Mouse (Mus musculus) thymus, postnatal 0 days (tissue): ENCODE measurements around the gene Zfp266. TPM values are rescaled to one million over a fixed set of nuclear protein-coding genes. Genes with fewer than 3 reads are reported as not detected.

Experiments
- DNase-seq: peaks from one replicate; pipeline ENCODE4 v3.0.0-alpha.2; 2015; ENCODE audit warnings: low spot score
- polyA plus RNA-seq: library from polyadenylated mRNA; unstranded; fragments of >200 nt; fragmentation: Nextera tagmentation; extraction: Ambion mirVana; gene quantifications from 2 replicates; pipeline ENCODE4 v1.2.1, GENCODE M21; 2015

Zfp266 gene
- polyA plus RNA-seq, 1 experiment from 2014 or later, result 69.8 TPM

DNA sequence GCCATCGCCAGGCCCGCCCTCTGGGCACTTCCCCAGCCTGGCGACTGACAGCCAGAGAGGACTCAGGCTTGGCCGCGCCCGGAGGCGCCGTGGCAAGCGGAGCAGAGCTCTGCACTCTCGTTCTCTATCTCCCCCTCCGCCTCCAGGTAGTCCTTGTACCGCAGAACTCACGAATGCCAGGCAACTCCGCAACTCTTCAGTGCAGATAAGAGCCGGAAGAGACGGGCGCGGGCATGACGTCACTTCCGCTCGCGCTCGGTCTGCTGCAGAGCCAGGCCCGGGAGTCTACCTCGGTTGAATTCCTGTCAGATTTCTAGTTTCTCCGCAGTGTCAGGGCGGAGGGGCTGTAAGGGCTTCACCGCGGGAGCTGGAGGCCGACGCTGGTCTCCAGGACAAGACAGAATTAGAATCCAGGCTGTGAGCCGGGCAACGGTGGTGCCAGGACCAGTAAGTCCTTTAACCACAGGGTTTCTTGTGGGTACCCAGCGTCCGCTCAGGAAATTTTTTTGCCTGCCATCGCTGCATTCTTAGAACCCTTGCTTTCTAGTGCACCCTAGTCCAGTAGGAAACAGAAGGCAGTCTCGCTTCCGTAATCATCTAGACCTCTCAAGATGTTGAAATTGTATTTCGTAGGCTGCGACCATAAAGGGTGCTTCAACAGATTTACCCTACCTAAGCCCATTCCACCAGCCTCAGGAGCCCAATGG lies 28.5 kb downstream of the Zfp266 start, which contains the start of gene Zfp426:
Gene Zfp426, minus strand, starts transcription at position 220 of the 707 bp plus-strand sequence.
- peak; percentile 95 for DNase-seq

DNA sequence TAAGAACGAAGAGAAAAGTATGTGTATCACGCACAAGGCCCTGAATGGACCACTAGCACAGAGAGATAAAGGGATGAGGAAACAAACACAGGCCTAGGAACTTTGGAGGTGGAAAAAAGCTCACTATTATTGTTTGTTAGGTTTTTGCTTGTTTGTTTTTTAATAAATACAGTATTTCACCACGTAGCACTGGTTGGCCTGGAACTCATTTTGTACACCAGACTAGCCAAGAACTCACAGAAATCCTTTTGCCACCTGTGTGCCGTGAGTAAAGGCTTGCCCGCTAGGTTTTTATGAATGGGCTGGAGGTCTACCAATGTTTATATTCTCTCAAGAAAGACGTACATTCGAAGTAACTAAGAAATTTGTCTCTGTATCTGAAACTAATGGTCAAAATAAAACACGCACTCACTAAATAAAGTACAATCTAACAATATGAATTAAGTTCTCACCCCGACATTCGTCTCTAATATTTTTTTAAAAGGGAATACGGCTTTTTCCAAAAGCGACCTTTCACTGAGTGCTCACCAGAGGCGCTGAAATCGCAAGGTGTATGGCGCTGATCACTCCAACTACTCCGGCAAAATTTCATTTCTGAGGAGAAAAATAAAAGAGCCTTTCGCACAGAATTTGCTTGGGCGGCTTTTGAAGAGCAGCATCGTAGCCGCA lies 29.2 kb downstream of the Zfp266 start:
- peak; percentile 7 for DNase-seq

DNA sequence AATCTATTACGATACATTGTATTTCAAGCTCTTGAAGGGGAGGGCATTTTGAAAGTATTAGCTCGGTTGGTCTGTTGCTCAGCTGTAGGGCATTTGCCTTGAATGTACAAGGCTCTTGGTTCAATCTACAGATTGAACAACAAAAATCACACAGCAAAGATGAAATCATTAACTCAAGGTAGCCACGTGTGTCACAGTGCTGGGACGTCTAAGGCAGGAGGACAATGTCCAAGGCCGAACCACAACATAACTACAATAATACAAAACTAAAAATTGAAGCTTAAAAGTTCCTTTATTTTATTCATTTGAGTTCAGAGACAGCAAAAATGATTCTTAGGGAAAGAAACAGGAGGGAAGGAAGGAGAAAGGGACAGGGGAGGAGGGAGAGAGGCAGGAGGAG lies 31.7 kb downstream of the Zfp266 start:
- DNase-seq, result no peak

DNA sequence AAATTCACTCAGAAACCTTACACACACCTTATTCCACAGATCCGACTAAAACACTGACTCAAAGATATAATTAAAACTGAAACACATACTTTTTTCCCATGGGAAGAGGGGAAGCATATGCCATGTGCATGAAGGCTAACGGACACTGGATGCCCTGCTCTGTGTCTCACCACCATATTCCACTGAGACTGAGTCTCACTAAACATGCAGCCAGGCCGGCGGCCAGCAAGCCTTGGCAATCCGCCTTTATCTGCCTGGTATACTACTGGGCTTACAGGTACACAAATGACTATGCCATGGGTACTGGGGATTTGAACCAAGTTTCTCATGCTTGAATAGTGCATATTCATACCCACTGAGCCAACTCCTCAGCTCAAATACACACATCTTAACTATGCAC lies 41.8 kb downstream of the Zfp266 start:
- no peak for DNase-seq

DNA sequence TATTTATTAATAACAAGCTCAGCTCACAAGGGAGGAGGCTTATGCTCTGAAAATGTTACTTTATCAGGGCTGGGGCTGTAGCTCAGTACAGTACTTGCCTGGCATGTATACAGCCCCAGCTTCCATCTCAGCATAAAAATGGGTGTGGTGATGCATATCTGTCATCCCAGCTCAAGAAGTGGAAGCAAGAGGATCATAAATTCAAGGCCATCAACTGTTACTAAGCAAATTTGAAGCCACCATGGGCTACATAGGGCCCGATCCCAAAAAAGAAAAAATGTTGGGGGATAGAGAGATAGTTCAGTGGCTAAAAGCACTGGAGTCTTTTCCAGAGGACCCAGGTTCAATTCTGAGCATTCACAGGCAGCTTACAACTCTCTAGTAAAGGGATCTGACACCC lies 44.6 kb downstream of the Zfp266 start:
- no peak for DNase-seq

DNA sequence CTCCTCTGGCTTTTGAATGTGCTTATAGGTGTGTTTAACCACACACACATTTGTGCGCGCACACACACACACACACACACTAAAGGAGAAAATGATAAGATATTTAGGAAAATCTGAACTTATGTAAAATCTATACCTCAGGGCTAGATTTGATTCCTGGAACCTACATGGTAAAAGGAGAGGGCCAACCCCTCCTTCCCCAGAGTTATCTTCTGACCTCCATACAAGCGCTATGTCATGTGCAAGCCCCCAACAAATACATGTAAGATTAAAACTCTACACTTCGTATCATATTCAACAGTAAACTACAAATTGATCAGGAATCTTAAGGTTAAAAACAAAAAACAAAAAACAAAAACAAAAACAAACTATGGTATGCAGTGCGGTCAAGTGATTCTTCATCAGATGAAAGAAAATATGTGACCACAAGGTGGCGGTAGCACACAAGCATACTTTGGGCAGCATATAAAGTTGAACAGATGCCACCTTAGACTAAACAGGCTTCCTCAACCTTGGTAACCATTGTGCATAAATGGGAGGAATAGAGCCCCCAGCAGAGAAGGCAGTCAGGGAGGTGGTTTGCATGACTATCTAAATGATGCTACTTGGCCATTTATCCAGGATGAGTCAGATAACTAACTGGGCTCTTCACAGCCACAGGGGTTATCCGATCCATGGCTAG lies 54.3 kb downstream of the Zfp266 start:
- peak; percentile 82 for DNase-seq

DNA sequence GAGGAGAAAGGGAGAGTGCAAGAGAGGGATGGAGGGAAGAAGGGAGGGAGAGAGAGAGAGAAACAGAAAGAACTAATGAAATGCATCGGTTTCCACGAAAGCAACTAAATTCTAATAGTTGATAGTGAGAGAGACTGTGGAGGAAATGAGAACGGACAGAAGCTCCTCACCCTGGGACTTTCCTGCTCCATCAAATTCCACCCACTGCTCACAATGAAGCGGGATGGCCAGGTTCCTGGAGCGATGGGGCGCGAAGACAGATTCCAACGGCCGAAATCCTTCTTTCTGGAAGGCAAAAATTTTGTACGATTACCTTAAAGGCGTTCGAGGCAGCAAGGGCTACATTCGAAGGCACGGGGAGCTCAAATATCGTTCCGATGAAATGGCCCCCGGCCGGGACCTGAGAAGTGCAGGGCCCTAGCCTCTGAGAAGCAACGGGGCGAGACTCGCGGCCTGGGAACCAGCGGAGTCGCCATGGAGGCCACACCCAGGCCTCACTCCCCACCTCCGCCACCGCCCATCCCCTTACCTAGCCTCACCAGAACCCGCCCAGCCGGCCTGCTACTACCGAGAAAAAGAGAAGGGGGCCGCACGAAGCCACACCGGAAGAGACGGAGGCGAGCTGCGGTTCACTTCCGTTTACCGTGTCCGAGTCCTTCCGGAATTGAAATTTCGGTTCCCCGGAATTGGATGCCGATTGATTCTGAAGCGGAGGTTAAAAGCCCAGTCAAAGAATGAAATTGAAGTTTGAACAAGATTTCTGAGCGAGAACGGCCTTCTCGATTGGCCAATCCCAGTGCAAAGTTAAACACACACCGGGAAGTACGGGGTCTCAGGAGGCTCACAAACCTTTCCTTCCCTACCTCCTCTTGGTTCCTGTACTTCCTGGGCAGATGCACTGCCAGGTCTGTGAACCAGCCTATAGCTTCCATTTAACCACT lies 61.6 kb downstream of the Zfp266 start, which contains the start of gene Zfp26:
Gene Zfp26, minus strand, starts transcription at position 786 of the 941 bp plus-strand sequence.
- peak; percentile 81 for DNase-seq

DNA sequence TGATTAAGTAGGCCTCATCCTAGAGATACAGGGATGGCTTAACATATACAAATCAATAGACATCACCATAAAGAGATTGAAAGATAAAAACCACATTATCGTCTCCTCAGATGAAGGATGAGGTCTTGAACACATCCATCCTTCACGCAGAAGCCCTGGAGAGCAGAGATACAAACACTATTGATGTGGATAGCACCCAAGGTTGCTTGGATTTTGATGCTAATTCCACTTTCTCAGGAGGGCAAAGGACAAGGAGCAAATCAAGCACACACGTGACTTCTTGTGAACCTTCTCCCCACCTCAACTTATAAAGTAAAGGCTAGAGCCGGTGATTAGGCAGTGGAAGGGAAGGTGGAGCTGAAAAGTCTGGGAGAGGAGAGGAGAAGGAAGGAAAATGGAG lies 67.6 kb downstream of the Zfp266 start:
- no peak for DNase-seq

DNA sequence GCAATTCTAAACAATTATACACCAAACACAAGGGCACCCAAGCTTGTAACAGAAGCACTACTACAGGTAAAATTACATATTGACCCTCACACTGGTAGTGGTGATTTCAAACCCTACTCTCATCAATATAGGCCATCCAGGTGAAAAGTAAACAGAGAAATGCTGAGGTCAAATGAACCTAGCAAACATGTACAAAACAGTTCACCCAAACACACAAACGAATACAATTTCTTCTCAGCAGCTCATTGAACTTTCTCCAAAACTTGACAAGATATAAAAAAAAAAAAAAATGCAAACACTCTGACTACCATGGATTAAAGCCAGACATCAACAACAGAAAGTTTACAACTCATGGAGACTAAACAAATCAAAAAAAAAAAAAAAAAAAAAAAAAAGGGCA lies 69.7 kb downstream of the Zfp266 start:
- DNase-seq, result no peak

Other genes with a start within 250 kb of the Zfp266 start
- not detected in 2 replicates for gene Olfr39, start 239.1 kb downstream of the Zfp266 start, polyA plus RNA-seq
- gene Olfr873, start 222.9 kb downstream of the Zfp266 start, polyA plus RNA-seq, result not detected in 2 replicates
- 0.04 TPM in 1 of 2 replicates, not detected in the other for gene Olfr18, start 185.3 kb downstream of the Zfp266 start, polyA plus RNA-seq
- 64.2 and 71.1 TPM in 2 replicates for gene Zfp560, start 136.2 kb downstream of the Zfp266 start, polyA plus RNA-seq
- gene Zfp26, start 61.3 kb downstream of the Zfp266 start, polyA plus RNA-seq, result 15.4 and 16.3 TPM in 2 replicates
- gene Zfp426, start 28.7 kb downstream of the Zfp266 start, polyA plus RNA-seq, result 14.7 and 18.1 TPM in 2 replicates
- gene Zfp846, start 59.9 kb upstream of the Zfp266 start, polyA plus RNA-seq, result 16.4 and 22.9 TPM in 2 replicates
- gene Ubl5, start 121.5 kb upstream of the Zfp266 start, polyA plus RNA-seq, result 658 and 685 TPM in 2 replicates
- 149 and 159 TPM in 2 replicates for gene Fbxl12, start 123.3 kb upstream of the Zfp266 start, polyA plus RNA-seq
- gene Pin1, start 130.7 kb upstream of the Zfp266 start, polyA plus RNA-seq, result 54.9 and 56.7 TPM in 2 replicates
- 0.24 and 0.52 TPM in 2 replicates for gene Olfm2, start 224.9 kb upstream of the Zfp266 start, polyA plus RNA-seq